Mouse (Mus musculus): ENCODE measurements around the gene Cdc16. TPM values are rescaled to one million over a fixed set of nuclear protein-coding genes. Genes with fewer than 3 reads are reported as not detected.

Gene Cdc16
- total RNA-seq, 2 experiments from 2014 or later, result 24.6 to 25.0 TPM

DNA sequence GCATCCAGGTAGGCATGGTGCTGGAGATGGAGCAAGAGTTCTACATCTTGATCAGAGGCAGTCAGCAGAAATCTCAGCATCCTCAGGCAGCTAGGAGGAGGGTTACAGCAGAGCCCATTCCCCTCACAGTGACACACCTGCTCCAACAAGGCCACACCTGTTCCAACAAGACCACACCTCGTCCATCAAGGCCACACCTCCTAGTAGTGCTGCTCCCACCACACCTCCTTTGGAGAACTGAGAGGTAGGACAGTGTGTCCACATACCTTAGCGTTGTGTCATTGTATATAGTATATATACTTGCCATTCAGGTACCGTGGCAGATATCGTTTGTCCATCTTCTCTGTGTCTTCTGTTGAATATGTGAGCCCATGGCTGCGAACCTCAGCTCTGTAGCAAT, 40.2 kb downstream of the Cdc16 start:
- DNase-seq (ENCODE audit: low spot score), result no peak

DNA sequence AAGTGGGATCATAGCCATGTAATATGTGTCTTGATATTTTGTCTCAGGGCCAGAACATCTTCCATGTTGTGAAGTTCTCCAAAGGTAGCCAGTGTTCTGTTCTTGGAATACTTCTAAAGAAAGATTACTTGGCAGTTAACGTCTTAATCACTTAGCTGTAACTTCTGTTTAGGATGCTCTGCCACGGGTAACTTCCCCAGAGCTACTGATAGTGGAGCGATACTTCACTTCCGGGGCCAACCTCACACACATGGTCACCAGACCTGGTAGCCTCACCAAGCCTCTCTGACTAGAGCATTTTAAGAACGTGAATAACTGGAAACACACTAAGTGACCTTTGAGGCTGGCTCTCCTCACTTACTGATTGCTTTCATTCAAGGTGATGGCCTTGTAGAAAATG, 42.1 kb downstream of the Cdc16 start:
- DNase-seq (ENCODE audit: low spot score), result no peak

DNA sequence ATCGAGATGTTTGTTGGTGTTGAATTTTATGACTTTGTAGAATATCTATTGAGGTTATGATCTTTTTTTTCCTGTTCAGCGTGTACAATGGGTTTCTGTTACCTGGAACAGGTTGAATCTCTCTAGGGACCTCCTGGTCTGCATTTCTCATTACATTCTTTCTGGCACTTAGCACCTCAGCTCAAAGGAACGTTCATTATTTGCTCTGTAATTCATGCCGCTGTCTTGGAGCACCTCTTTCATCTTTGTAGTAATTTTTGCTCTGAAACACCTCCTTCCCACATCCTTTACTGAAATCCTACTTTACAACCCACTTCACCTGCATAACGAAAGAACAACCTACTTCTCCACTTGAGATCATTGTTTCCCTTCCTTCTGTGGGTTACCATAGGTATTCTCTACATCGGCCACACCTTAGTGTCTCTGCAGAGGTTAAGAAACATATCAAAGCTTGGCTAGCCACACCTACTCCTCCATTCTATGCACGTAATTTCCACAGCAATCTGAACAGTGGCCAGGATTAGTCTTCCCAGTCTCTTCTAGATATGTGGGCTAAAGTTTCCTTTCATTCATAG, 71.2 kb downstream of the Cdc16 start:
- DNase-seq (ENCODE audit: low spot score), result no peak

Other genes starting within 250 kb of the Cdc16 start
- gene 1700029H14Rik, start 195.2 kb upstream of the Cdc16 start, total RNA-seq (2021), result not detected
- 1 to 10 TPM; 6.8 to 7.3 TPM for gene Rasa3, start 80.1 kb upstream of the Cdc16 start, total RNA-seq (2021)
- not detected for gene Cfap97d2, start 51.8 kb upstream of the Cdc16 start, total RNA-seq (2021)
- gene Upf3a, start 27.9 kb downstream of the Cdc16 start, total RNA-seq (2021), result 10 to 100 TPM in 1 of 2 experiments, 1 to 10 TPM in 1; 8.2 to 10.3 TPM
- not detected for gene AF366264, start 80.7 kb downstream of the Cdc16 start, total RNA-seq (2021)
- 1 to 10 TPM; 7.2 to 7.5 TPM for gene Champ1, start 112.0 kb downstream of the Cdc16 start, total RNA-seq (2021)
- 1 to 10 TPM; 5.5 to 6.9 TPM for gene Coprs, start 132.6 kb downstream of the Cdc16 start, total RNA-seq (2021)

Measured in gastrocnemius, adult 18-20 months (tissue).